Mouse (Mus musculus): ENCODE measurements at regions not wholly inside any gene's neighbourhood (a gene's known extent, or its start where the extent isn't known, plus 50 kb on each side); places are given as distances from the start of the nearest gene placed in this dataset.
A peak's percentile ranks its signal among the peaks of the same experiment; 100 is the strongest.

- H3K27me3 ChIP-seq (replicated peaks; ENCODE audit: control insufficient read depth, insufficient read depth, low read length), result no peaks in the 10 kb centered on the region
- no peaks in the 10 kb centered on the region for H3K36me3 ChIP-seq (ENCODE audit: control insufficient read depth, insufficient read depth)
- TF ChIP-seq CTCF (IDR thresholded peaks at IDR 0.05; ENCODE audit: low read depth), result no peak
- no peak overlapping the region for H3K27ac ChIP-seq (ENCODE audit: low read depth, low read length)
- no peak overlapping the region for H3K9ac ChIP-seq (ENCODE audit: low read depth, low read length)
- ATAC-seq, result no peak
- no peak overlapping the region for H3K4me3 ChIP-seq (ENCODE audit: low read depth, low read length)
- no peak overlapping the region for H3K4me2 ChIP-seq (replicated peaks; ENCODE audit: low read depth)
- H3K4me1 ChIP-seq (replicated peaks; ENCODE audit: control insufficient read depth, insufficient read depth, low read length), result no peaks in the 10 kb centered on the region
- no peaks in the 10 kb centered on the region for H3K9me3 ChIP-seq (ENCODE audit: control insufficient read depth)
- 49% methylated on average over 2 of the region's 2 CpGs for WGBS
These were observed 95.3 kb upstream of the Ywhaq start for GRCm38 (mm10) chr12:21512736-21513135.

GRCm38 (mm10) chr12:21511043-21511665, 93.7 kb upstream of the Ywhaq start:
- no peaks in the 10 kb centered on the region for H3K36me3 ChIP-seq (ENCODE audit: control insufficient read depth, insufficient read depth)
- H3K9ac ChIP-seq (ENCODE audit: low read depth, low read length), result no peak overlapping the region
- 90% methylated on average over 8 of the region's 8 CpGs for WGBS
- ATAC-seq, result no peak
- TF ChIP-seq CTCF (IDR thresholded peaks at IDR 0.05; ENCODE audit: low read depth), result no peak
- no peak overlapping the region for H3K4me2 ChIP-seq (replicated peaks; ENCODE audit: low read depth)
- H3K27ac ChIP-seq (ENCODE audit: low read depth, low read length), result no peak overlapping the region
- no peaks in the 10 kb centered on the region for H3K9me3 ChIP-seq (ENCODE audit: control insufficient read depth)
- no peaks in the 10 kb centered on the region for H3K4me1 ChIP-seq (replicated peaks; ENCODE audit: control insufficient read depth, insufficient read depth, low read length)
- H3K4me3 ChIP-seq (ENCODE audit: low read depth, low read length), result no peak overlapping the region
- H3K27me3 ChIP-seq (replicated peaks; ENCODE audit: control insufficient read depth, insufficient read depth, low read length), result no peaks in the 10 kb centered on the region

GRCm38 (mm10) chr12:21507080-21507479, 89.6 kb upstream of the Ywhaq start:
- no peaks in the 10 kb centered on the region for H3K27me3 ChIP-seq (replicated peaks; ENCODE audit: control insufficient read depth, insufficient read depth, low read length)
- no peak for ATAC-seq
- no peaks in the 10 kb centered on the region for H3K9me3 ChIP-seq (ENCODE audit: control insufficient read depth)
- H3K4me3 ChIP-seq (ENCODE audit: low read depth, low read length), result no peak overlapping the region
- no peaks in the 10 kb centered on the region for H3K36me3 ChIP-seq (ENCODE audit: control insufficient read depth, insufficient read depth)
- TF ChIP-seq CTCF (IDR thresholded peaks at IDR 0.05; ENCODE audit: low read depth), result no peak
- H3K9ac ChIP-seq (ENCODE audit: low read depth, low read length), result no peak overlapping the region
- 24% methylated on average over 1 of the region's 1 CpGs for WGBS
- no peak overlapping the region for H3K4me2 ChIP-seq (replicated peaks; ENCODE audit: low read depth)
- no peak overlapping the region for H3K27ac ChIP-seq (ENCODE audit: low read depth, low read length)
- no peaks in the 10 kb centered on the region for H3K4me1 ChIP-seq (replicated peaks; ENCODE audit: control insufficient read depth, insufficient read depth, low read length)

GRCm38 (mm10) chr12:21505731-21506368, 88.4 kb upstream of the Ywhaq start:
- H3K9me3 ChIP-seq (ENCODE audit: control insufficient read depth), result no peaks in the 10 kb centered on the region
- H3K27me3 ChIP-seq (replicated peaks; ENCODE audit: control insufficient read depth, insufficient read depth, low read length), result no peaks in the 10 kb centered on the region
- no peaks in the 10 kb centered on the region for H3K36me3 ChIP-seq (ENCODE audit: control insufficient read depth, insufficient read depth)
- H3K27ac ChIP-seq (ENCODE audit: low read depth, low read length), result no peak overlapping the region
- H3K4me3 ChIP-seq (ENCODE audit: low read depth, low read length), result no peak overlapping the region
- H3K9ac ChIP-seq (ENCODE audit: low read depth, low read length), result no peak overlapping the region
- no peak for ATAC-seq
- TF ChIP-seq CTCF (IDR thresholded peaks at IDR 0.05; ENCODE audit: low read depth), result no peak
- H3K4me2 ChIP-seq (replicated peaks; ENCODE audit: low read depth), result no peak overlapping the region
- H3K4me1 ChIP-seq (replicated peaks; ENCODE audit: control insufficient read depth, insufficient read depth, low read length), result no peaks in the 10 kb centered on the region
- 73% methylated on average over 6 of the region's 6 CpGs for WGBS

- H3K36me3 ChIP-seq (ENCODE audit: control insufficient read depth, insufficient read depth), result no peaks in the 10 kb centered on the region
- H3K4me1 ChIP-seq (replicated peaks; ENCODE audit: control insufficient read depth, insufficient read depth, low read length), result no peaks in the 10 kb centered on the region
- H3K9me3 ChIP-seq (ENCODE audit: control insufficient read depth), result no peaks in the 10 kb centered on the region
- no peaks in the 10 kb centered on the region for H3K27me3 ChIP-seq (replicated peaks; ENCODE audit: control insufficient read depth, insufficient read depth, low read length)
- 0 out of 2 replicates have a peak, but pooled peaks have one; percentile 19 for ATAC-seq
- TF ChIP-seq CTCF (IDR thresholded peaks at IDR 0.05; ENCODE audit: low read depth), result no peak
- H3K27ac ChIP-seq (ENCODE audit: low read depth, low read length), result no peak overlapping the region
- no peak overlapping the region for H3K9ac ChIP-seq (ENCODE audit: low read depth, low read length)
- 48% methylated on average over 4 of the region's 4 CpGs for WGBS
- H3K4me2 ChIP-seq (replicated peaks; ENCODE audit: low read depth), result no peak overlapping the region
- no peak overlapping the region for H3K4me3 ChIP-seq (ENCODE audit: low read depth, low read length)
These were observed 85.8 kb upstream of the Ywhaq start for GRCm38 (mm10) chr12:21503250-21503649.

GRCm38 (mm10) chr12:21496974-21497373, 79.5 kb upstream of the Ywhaq start:
- ATAC-seq, result no peak
- H3K27me3 ChIP-seq (replicated peaks; ENCODE audit: control insufficient read depth, insufficient read depth, low read length), result no peaks in the 10 kb centered on the region
- no peak overlapping the region for H3K9ac ChIP-seq (ENCODE audit: low read depth, low read length)
- TF ChIP-seq CTCF (IDR thresholded peaks at IDR 0.05; ENCODE audit: low read depth), result no peak
- no peaks in the 10 kb centered on the region for H3K4me1 ChIP-seq (replicated peaks; ENCODE audit: control insufficient read depth, insufficient read depth, low read length)
- no peak overlapping the region for H3K27ac ChIP-seq (ENCODE audit: low read depth, low read length)
- H3K36me3 ChIP-seq (ENCODE audit: control insufficient read depth, insufficient read depth), result no peaks in the 10 kb centered on the region
- H3K4me2 ChIP-seq (replicated peaks; ENCODE audit: low read depth), result no peak overlapping the region
- H3K9me3 ChIP-seq (ENCODE audit: control insufficient read depth), result no peaks in the 10 kb centered on the region
- no peak overlapping the region for H3K4me3 ChIP-seq (ENCODE audit: low read depth, low read length)
- WGBS, result 60% methylated on average over 5 of the region's 5 CpGs
